Mouse (Mus musculus) kidney, embryonic 14.5 days (tissue): Measurements from ENCODE around the gene Ubald1. TPM values are rescaled to one million over a fixed set of nuclear protein-coding genes. Genes with fewer than 3 reads are reported as not detected.

ENCODE experiments used
- ATAC-seq: fragments of 200-750 bp; cut with Nextera tagmentation; 2 replicates; pipeline ENCODE4 v1.8.0; 2017; ENCODE audit warnings: moderate number of reproducible peaks, mild to moderate bottlenecking, moderate TSS enrichment, moderate library complexity; ENCODE audit not compliant: low FRiP score, low TSS enrichment
- H3K27ac ChIP-seq: fragments of 300-500 bp; sonication (generic); 2 replicates; pipeline ENCODE4 v1.5.1; 2014; ENCODE audit warnings: low read depth, mild to moderate bottlenecking, low read length, moderate library complexity, mixed read lengths
- H3K27me3 ChIP-seq: fragments of 300-500 bp; sonication (generic); 2 replicates; pipeline ENCODE4 v1.6.1; 2014; ENCODE audit warnings: mild to moderate bottlenecking, low read length; ENCODE audit not compliant: control insufficient read depth, insufficient read depth
- H3K36me3 ChIP-seq: fragments of 300-500 bp; sonication (generic); 2 replicates; pipeline ENCODE4 v1.6.1; 2014; ENCODE audit warnings: low read length, mixed read lengths; ENCODE audit not compliant: control insufficient read depth, insufficient read depth
- H3K4me1 ChIP-seq: fragments of 300-500 bp; sonication (generic); 2 replicates; pipeline ENCODE4 v1.6.1; 2014; ENCODE audit warnings: low read length, mixed read lengths; ENCODE audit not compliant: control insufficient read depth, insufficient read depth
- H3K4me2 ChIP-seq: fragments of 300-500 bp; sonication (generic); replicated peaks from 2 replicates; pipeline ENCODE4 v1.6.1; 2014; ENCODE audit warnings: low read depth, mild to moderate bottlenecking, low read length
- H3K4me3 ChIP-seq: fragments of 300-500 bp; sonication (generic); 2 replicates; pipeline ENCODE4 v1.5.1; 2014; ENCODE audit warnings: mild to moderate bottlenecking, low read length
- H3K9ac ChIP-seq: fragments of 300-500 bp; sonication (generic); 2 replicates; pipeline ENCODE4 v1.6.1; 2014; ENCODE audit warnings: low read depth, mild to moderate bottlenecking, low read length, moderate library complexity
- H3K9me3 ChIP-seq: fragments of 300-500 bp; sonication (generic); 2 replicates; pipeline ENCODE4 v1.6.1; 2016; ENCODE audit warnings: low read length; ENCODE audit not compliant: control insufficient read depth
- WGBS: fragments of 180-500 bp; shearing (Covaris S2); extraction: QIAGEN DNeasy Blood & Tissue Kit; methylation state at CpG from one replicate; pipeline ENCODE4 v1.1.7; 2014; 5-methylcytosine and 5-hydroxymethylcytosine counted together
- polyA plus RNA-seq: library from polyadenylated mRNA; unstranded; fragments of >200 nt; fragmentation: Nextera tagmentation; extraction: Ambion mirVana; gene quantifications from 2 replicates; pipeline ENCODE4 v1.2.1, GENCODE M21; 2014

The Ubald1 gene
- polyA plus RNA-seq, 1 experiment from 2014 or later, result 39.7 TPM

- H3K9me3 ChIP-seq, result no peaks in the 10 kb centered on the region
- WGBS, result 19% methylated on average over 5 of the region's 5 CpGs
- ATAC-seq, result no peak
These were observed 1.8 kb downstream of the Ubald1 start for GRCm38 (mm10) chr16:4878192-4878885.

GRCm38 (mm10) chr16:4877701-4878100 is 2.4 kb downstream of the Ubald1 start:
- no peak for ATAC-seq
- Histone ChIP-seq H3K27ac (peak overlapping the region; percentile 44; the same call in 1 of the 2 replicates), H3K4me2 (peak overlapping the region; percentile 68), H3K27me3 (no peaks in the 10 kb centered on the region), H3K4me1 (peaks cover 18% of the 10 kb centered on the region), H3K4me3 (peak overlapping the region; percentile 90), H3K9me3 (no peaks in the 10 kb centered on the region), H3K36me3 (peaks cover 37% of the 10 kb centered on the region), H3K9ac (peak overlapping the region; percentile 88)
- WGBS, result 73% methylated on average over 3 of the region's 3 CpGs

More at GRCm38 (mm10) chr16:4878192-4878885, 1.8 kb downstream of the Ubald1 start:
- Histone ChIP-seq H3K27ac (peak overlapping the region; percentile 44), H3K4me2 (peak overlapping the region; percentile 68), H3K4me3 (peak overlapping the region; percentile 90), H3K36me3 (peaks cover 31% of the 10 kb centered on the region), H3K9ac (peak overlapping the region; percentile 88), H3K4me1 (peaks cover 18% of the 10 kb centered on the region), H3K27me3 (no peaks in the 10 kb centered on the region)

- Histone ChIP-seq H3K4me1 (peaks cover 18% of the 10 kb centered on the region), H3K27me3 (no peaks in the 10 kb centered on the region), H3K36me3 (peaks cover 37% of the 10 kb centered on the region), H3K9me3 (no peaks in the 10 kb centered on the region), H3K4me3 (no peak overlapping the region), H3K27ac (peak overlapping the region; percentile 18; the same call in 1 of the 2 replicates), H3K9ac (no peak overlapping the region; the same call in 1 of the 2 replicates), H3K4me2 (peak overlapping the region; percentile 3; the same call in 1 of the 2 replicates)
- 84% methylated on average over 3 of the region's 4 CpGs for WGBS
- no peak for ATAC-seq
These were observed 2.9 kb downstream of the Ubald1 start for GRCm38 (mm10) chr16:4877195-4877594.

GRCm38 (mm10) chr16:4876033-4876680 is 4.0 kb downstream of the Ubald1 start:
- H3K9ac ChIP-seq, result no peak overlapping the region
- H3K4me3 ChIP-seq, result no peak overlapping the region
- H3K9me3 ChIP-seq, result no peaks in the 10 kb centered on the region
- H3K27me3 ChIP-seq, result no peaks in the 10 kb centered on the region
- no peak for ATAC-seq
- peaks cover 14% of the 10 kb centered on the region for H3K4me1 ChIP-seq
- no peak overlapping the region for H3K27ac ChIP-seq
- no peak overlapping the region for H3K4me2 ChIP-seq
- WGBS, result 78% methylated on average over 8 of the region's 8 CpGs
- peaks cover 37% of the 10 kb centered on the region for H3K36me3 ChIP-seq

GRCm38 (mm10) chr16:4875198-4876032 is 4.7 kb downstream of the Ubald1 start:
- Histone ChIP-seq H3K4me1 (peaks cover 14% of the 10 kb centered on the region), H3K4me2 (no peak overlapping the region), H3K9ac (no peak overlapping the region), H3K4me3 (no peak overlapping the region), H3K27ac (no peak overlapping the region), H3K36me3 (peaks cover 43% of the 10 kb centered on the region), H3K9me3 (no peaks in the 10 kb centered on the region), H3K27me3 (no peaks in the 10 kb centered on the region)
- WGBS, result 91% methylated on average over 23 of the region's 23 CpGs
- no peak for ATAC-seq

- 85% methylated on average over 2 of the region's 2 CpGs for WGBS
- Histone ChIP-seq H3K4me1 (no peaks in the 10 kb centered on the region), H3K27me3 (no peaks in the 10 kb centered on the region), H3K9ac (no peak overlapping the region), H3K4me3 (no peak overlapping the region), H3K4me2 (no peak overlapping the region), H3K27ac (no peak overlapping the region), H3K9me3 (no peaks in the 10 kb centered on the region), H3K36me3 (peaks cover 56% of the 10 kb centered on the region)
- no peak for ATAC-seq
These were observed 8.2 kb downstream of the Ubald1 start for GRCm38 (mm10) chr16:4871926-4872325.

- Histone ChIP-seq H3K4me3 (no peak overlapping the region), H3K27me3 (no peaks in the 10 kb centered on the region), H3K4me2 (no peak overlapping the region), H3K36me3 (peaks cover 44% of the 10 kb centered on the region), H3K4me1 (no peaks in the 10 kb centered on the region), H3K9ac (no peak overlapping the region), H3K9me3 (no peaks in the 10 kb centered on the region), H3K27ac (no peak overlapping the region)
- WGBS, result 89% methylated on average over 5 of the region's 5 CpGs
- no peak for ATAC-seq
These were observed 9.6 kb downstream of the Ubald1 start for GRCm38 (mm10) chr16:4870490-4870889.

GRCm38 (mm10) chr16:4866101-4866695 is 13.9 kb downstream of the Ubald1 start:
- Histone ChIP-seq H3K27ac (peak overlapping the region; percentile 6; the same call in 1 of the 2 replicates), H3K27me3 (no peaks in the 10 kb centered on the region), H3K9me3 (no peaks in the 10 kb centered on the region), H3K4me1 (no peaks in the 10 kb centered on the region), H3K4me3 (no peak overlapping the region), H3K9ac (no peak overlapping the region), H3K36me3 (peaks cover 19% of the 10 kb centered on the region), H3K4me2 (no peak overlapping the region)
- 54% methylated on average over 7 of the region's 7 CpGs for WGBS
- ATAC-seq, result peak; percentile 21; the same call in 1 of the 2 replicates
